Mouse (Mus musculus): ENCODE measurements at regions not wholly inside any gene's neighbourhood (a gene's known extent, or its start where the extent isn't known, plus 50 kb on each side); places are given as distances from the start of the nearest gene placed in this dataset.

DNA sequence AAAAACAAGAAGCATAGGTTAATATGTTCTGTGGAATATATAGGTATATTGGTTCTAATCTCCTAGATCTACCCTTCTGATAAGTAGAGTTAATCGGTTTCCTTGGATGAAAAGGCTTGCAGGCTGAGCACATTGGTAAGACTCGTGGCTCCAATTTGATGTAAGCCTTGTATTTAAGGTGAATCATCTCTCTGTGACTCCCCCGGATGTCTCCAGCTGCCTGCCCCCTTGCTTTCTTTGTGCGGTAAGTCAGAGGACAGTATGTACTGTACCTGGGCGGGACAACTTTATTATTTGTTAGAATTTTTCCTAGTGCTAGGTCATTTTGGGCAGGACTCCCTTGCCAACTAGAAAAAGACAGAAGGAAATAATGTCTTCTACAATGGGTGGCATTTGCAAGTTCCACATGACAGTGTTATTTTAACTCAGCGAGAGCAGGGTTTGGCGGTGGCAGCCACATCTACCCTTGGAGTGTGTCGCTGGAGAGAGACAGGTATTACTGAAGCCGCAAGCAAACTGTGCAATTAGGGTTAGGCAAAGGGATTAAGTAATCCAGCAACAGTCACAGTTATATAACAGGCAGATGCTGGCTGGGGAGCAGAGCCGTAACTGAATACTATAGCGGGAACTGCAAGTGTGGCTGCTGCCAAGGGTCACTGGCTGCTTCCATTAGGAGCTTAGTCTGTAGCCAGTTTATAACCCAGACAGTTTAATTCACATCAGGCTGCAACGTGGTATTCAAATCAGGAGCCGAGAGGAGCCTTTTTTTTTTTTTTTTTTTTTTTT lies 172.9 kb downstream of the Moxd1 start:
- ATAC-seq (ENCODE audit: low FRiP score, low TSS enrichment) (peak; percentile 60; the same call in 1 of the 2 replicates), DNase-seq (ENCODE audit: low spot score) (no peak)
- peaks cover 3% of the 10 kb centered on the region; the same call in 1 of the 2 replicates for H3K4me1 ChIP-seq (replicated peaks; ENCODE audit: control insufficient read depth, insufficient read depth)
- H3K27ac ChIP-seq (replicated peaks): no peak overlapping the region
- no peaks in the 10 kb centered on the region for H3K27me3 ChIP-seq (ENCODE audit: control insufficient read depth, insufficient read depth, low read length)
- TF ChIP-seq EP300 (optimal IDR thresholded peaks at IDR 0.05) (peak; percentile 47), CTCF (IDR thresholded peaks at IDR 0.05; ENCODE audit: low read depth) (no peak)
- no peaks in the 10 kb centered on the region for H3K36me3 ChIP-seq (ENCODE audit: control insufficient read depth, insufficient read depth, low read length)
- WGBS: 47% methylated on average over 13 of the region's 13 CpGs
- no peak overlapping the region for H3K4me2 ChIP-seq (replicated peaks; ENCODE audit: low read depth)
- no peak overlapping the region for H3K4me3 ChIP-seq (ENCODE audit: low read depth, low read length)
- H3K9ac ChIP-seq (ENCODE audit: low read length): no peak overlapping the region
- H3K9me3 ChIP-seq (ENCODE audit: control insufficient read depth, low read length): no peaks in the 10 kb centered on the region

DNA sequence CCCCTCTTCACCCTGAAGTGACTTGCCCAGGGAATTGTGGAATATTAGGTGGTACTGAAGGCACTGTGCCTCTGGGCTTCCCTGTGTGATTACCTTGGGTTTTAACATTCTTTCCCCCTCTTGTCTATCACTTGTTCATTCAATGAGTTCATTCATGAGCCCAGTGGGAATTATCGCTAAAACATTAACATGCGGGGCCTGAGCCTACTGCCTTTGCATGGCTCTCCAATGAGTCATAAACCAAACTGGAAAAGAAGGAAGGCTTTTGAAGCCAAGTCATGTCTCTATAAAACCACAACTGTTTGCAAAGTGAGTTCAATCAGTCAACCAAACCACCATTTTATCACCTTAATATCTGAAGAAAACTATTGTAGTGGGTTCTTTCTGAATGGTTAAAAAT lies 173.8 kb downstream of the Moxd1 start:
- DNase-seq (ENCODE audit: low spot score) (no peak), ATAC-seq (ENCODE audit: low FRiP score, low TSS enrichment) (0 out of 2 replicates have a peak, but pooled peaks have one; percentile 42)
- Histone ChIP-seq H3K4me2 (replicated peaks; ENCODE audit: low read depth) (no peak overlapping the region), H3K27ac (replicated peaks) (no peak overlapping the region), H3K9ac (ENCODE audit: low read length) (no peak overlapping the region), H3K4me1 (replicated peaks; ENCODE audit: control insufficient read depth, insufficient read depth) (peaks cover 3% of the 10 kb centered on the region; the same call in 1 of the 2 replicates), H3K9me3 (ENCODE audit: control insufficient read depth, low read length) (no peaks in the 10 kb centered on the region), H3K4me3 (ENCODE audit: low read depth, low read length) (no peak overlapping the region), H3K36me3 (ENCODE audit: control insufficient read depth, insufficient read depth, low read length) (no peaks in the 10 kb centered on the region), H3K27me3 (ENCODE audit: control insufficient read depth, insufficient read depth, low read length) (no peaks in the 10 kb centered on the region)
- TF ChIP-seq CTCF (IDR thresholded peaks at IDR 0.05; ENCODE audit: low read depth) (no peak), EP300 (optimal IDR thresholded peaks at IDR 0.05) (no peak)
- 39% methylated on average over 2 of the region's 2 CpGs for WGBS

- Histone ChIP-seq H3K27me3 (ENCODE audit: control insufficient read depth, insufficient read depth, low read length) (no peaks in the 10 kb centered on the region), H3K4me3 (ENCODE audit: low read depth, low read length) (no peak overlapping the region), H3K9ac (ENCODE audit: low read length) (no peak overlapping the region), H3K9me3 (ENCODE audit: control insufficient read depth, low read length) (no peaks in the 10 kb centered on the region), H3K27ac (replicated peaks) (no peak overlapping the region), H3K36me3 (ENCODE audit: control insufficient read depth, insufficient read depth, low read length) (no peaks in the 10 kb centered on the region), H3K4me2 (replicated peaks; ENCODE audit: low read depth) (no peak overlapping the region), H3K4me1 (replicated peaks; ENCODE audit: control insufficient read depth, insufficient read depth) (no peaks in the 10 kb centered on the region)
- ATAC-seq (ENCODE audit: low FRiP score, low TSS enrichment) (no peak), DNase-seq (ENCODE audit: low spot score) (no peak)
- WGBS: 79% methylated on average over 4 of the region's 4 CpGs
- TF ChIP-seq EP300 (optimal IDR thresholded peaks at IDR 0.05) (no peak), CTCF (IDR thresholded peaks at IDR 0.05; ENCODE audit: low read depth) (no peak)
Observed at GRCm38 (mm10) chr10:24404851-24405250, 181.5 kb downstream of the Moxd1 start.

GRCm38 (mm10) chr10:24406953-24407352 lies 183.6 kb downstream of the Moxd1 start:
- no peak for ATAC-seq (ENCODE audit: low FRiP score, low TSS enrichment)
- TF ChIP-seq CTCF (IDR thresholded peaks at IDR 0.05; ENCODE audit: low read depth): no peak
- no peak overlapping the region for H3K4me2 ChIP-seq (replicated peaks; ENCODE audit: low read depth)

GRCm38 (mm10) chr10:24407411-24408227 lies 184.3 kb downstream of the Moxd1 start:
- Histone ChIP-seq H3K27ac (replicated peaks) (no peak overlapping the region), H3K4me3 (ENCODE audit: low read depth, low read length) (no peak overlapping the region), H3K9ac (ENCODE audit: low read length) (no peak overlapping the region), H3K9me3 (ENCODE audit: control insufficient read depth, low read length) (no peaks in the 10 kb centered on the region), H3K4me1 (replicated peaks; ENCODE audit: control insufficient read depth, insufficient read depth) (no peaks in the 10 kb centered on the region), H3K27me3 (ENCODE audit: control insufficient read depth, insufficient read depth, low read length) (no peaks in the 10 kb centered on the region), H3K36me3 (ENCODE audit: control insufficient read depth, insufficient read depth, low read length) (no peaks in the 10 kb centered on the region), H3K4me2 (replicated peaks; ENCODE audit: low read depth) (no peak overlapping the region)
- DNase-seq (ENCODE audit: low spot score) (no peak), ATAC-seq (ENCODE audit: low FRiP score, low TSS enrichment) (no peak)
- whole genome bisulfite sequencing: 60% methylated on average over 6 of the region's 6 CpGs
- TF ChIP-seq CTCF (IDR thresholded peaks at IDR 0.05; ENCODE audit: low read depth): no peak
- no peak for TF ChIP-seq EP300 (optimal IDR thresholded peaks at IDR 0.05)

More at GRCm38 (mm10) chr10:24406953-24407352, 183.6 kb downstream of the Moxd1 start:
- H3K27me3 ChIP-seq (ENCODE audit: control insufficient read depth, insufficient read depth, low read length): no peaks in the 10 kb centered on the region
- no peak overlapping the region for H3K9ac ChIP-seq (ENCODE audit: low read length)
- H3K9me3 ChIP-seq (ENCODE audit: control insufficient read depth, low read length): no peaks in the 10 kb centered on the region
- no peaks in the 10 kb centered on the region for H3K4me1 ChIP-seq (replicated peaks; ENCODE audit: control insufficient read depth, insufficient read depth)
- no peak for DNase-seq (ENCODE audit: low spot score)
- WGBS: 85% methylated on average over 3 of the region's 3 CpGs
- H3K4me3 ChIP-seq (ENCODE audit: low read depth, low read length): no peak overlapping the region
- H3K36me3 ChIP-seq (ENCODE audit: control insufficient read depth, insufficient read depth, low read length): no peaks in the 10 kb centered on the region
- no peak overlapping the region for H3K27ac ChIP-seq (replicated peaks)

All from stomach, postnatal 0 days (tissue).